Mouse (Mus musculus) G1E (cell line): ENCODE data around the gene BC034090. TPM values are rescaled to one million over a fixed set of nuclear protein-coding genes. Genes with fewer than 3 reads are reported as not detected.

Experiments
- ATAC-seq: 2 replicates; pipeline ENCODE4 v1.8.0; 2016; ENCODE audit warnings: mild to moderate bottlenecking; ENCODE audit not compliant: insufficient number of reproducible peaks, poor library complexity, low FRiP score, severe bottlenecking; ENCODE audit errors: extremely low read depth
- DNase-seq: peaks from one replicate; pipeline ENCODE4 v3.0.0; 2012; ENCODE audit warnings: low spot score
- H3K27me3 ChIP-seq: 2 replicates; pipeline ENCODE4 v1.6.1; 2012; ENCODE audit warnings: mild to moderate bottlenecking, low read length, inconsistent platforms; ENCODE audit not compliant: insufficient read depth
- H3K36me3 ChIP-seq: replicated peaks from 2 replicates; pipeline ENCODE3; 2012; ENCODE audit warnings: mild to moderate bottlenecking, inconsistent platforms
- H3K4me1 ChIP-seq: 2 replicates; pipeline ENCODE4 v1.6.1; 2012; ENCODE audit warnings: low read depth, low read length, inconsistent platforms, mixed read lengths; ENCODE audit not compliant: insufficient read depth
- H3K4me3 ChIP-seq: 2 replicates; pipeline ENCODE4 v1.5.1; 2012; ENCODE audit warnings: low read depth, mild to moderate bottlenecking, inconsistent platforms, low read length, moderate library complexity, mixed read lengths
- H3K9me3 ChIP-seq: replicated peaks from 2 replicates; pipeline ENCODE4 v1.6.1; 2012; ENCODE audit warnings: inconsistent platforms
- CTCF ChIP-seq: IDR thresholded peaks from 2 replicates; pipeline ENCODE4 v1.5.1; 2012; ENCODE audit warnings: low read depth, low read length, inconsistent platforms, mixed read lengths
- GATA1 ChIP-seq: IDR thresholded peaks from 2 replicates; pipeline ENCODE4 v1.6.1; 2012; ENCODE audit warnings: borderline replicate concordance, low read length, inconsistent platforms, mixed read lengths
- GATA2 ChIP-seq: IDR thresholded peaks from 2 replicates; pipeline ENCODE4 v1.6.1; 2012; ENCODE audit warnings: low read depth, low read length, inconsistent platforms, borderline replicate concordance
- POLR2AphosphoS5 ChIP-seq: IDR thresholded peaks from 2 replicates; pipeline ENCODE4 v1.6.1; 2012; ENCODE audit warnings: low read depth, low read length, inconsistent platforms; ENCODE audit not compliant: insufficient replicate concordance
- TAL1 ChIP-seq: conservative IDR thresholded peaks from 2 replicates; pipeline ENCODE4 v1.6.1; 2012; ENCODE audit warnings: low read depth, low read length, inconsistent platforms, mixed read lengths
- polyA plus RNA-seq: library from polyadenylated mRNA; stranded (reverse); fragments of >175 nt; gene quantifications from 2 replicates; pipeline ENCODE4 v1.2.3, GENCODE M21; 2012
- total RNA-seq, 2 experiments: library from RNA; stranded (forward) in 1 of 2; stranded (reverse) in 1 of 2; fragments of 200-1000 nt in 1 of 2; fragments of >200 nt in 1 of 2; fragmentation: Nextera tagmentation in 1 of 2; gene quantifications; 2 replicates each; pipeline ENCODE4 v1.2.3; 2014 to 2017

Gene BC034090
- total and polyA plus RNA-seq, 3 experiments, result 0.09 to 0.11 TPM; not detected in 1

DNA sequence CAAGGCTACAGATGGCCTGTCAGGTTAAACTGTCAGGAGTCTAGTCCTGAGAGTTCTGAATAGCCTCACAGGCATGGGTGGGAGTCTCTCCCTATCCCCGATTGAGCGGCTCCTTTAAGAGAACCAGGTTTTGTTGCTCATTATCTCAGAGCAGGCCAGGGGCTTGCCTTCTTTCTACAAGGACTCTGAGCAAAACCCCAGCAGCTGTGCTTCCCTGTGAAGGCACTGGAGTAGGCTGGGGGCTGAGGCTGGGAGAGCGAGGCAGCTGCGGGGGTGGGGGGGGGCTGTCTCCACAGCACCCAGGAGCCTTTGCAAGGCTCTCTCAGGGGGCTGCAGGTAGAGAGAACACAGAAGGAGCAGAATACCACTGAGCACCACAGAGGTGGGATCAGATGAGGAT lies 5.1 kb downstream of the BC034090 start:
- Histone ChIP-seq H3K4me3 (no peak overlapping the region), H3K36me3 (no peaks in the 10 kb centered on the region), H3K4me1 (no peaks in the 10 kb centered on the region), H3K9me3 (peaks cover 2% of the 10 kb centered on the region; the same call in 1 of the 2 replicates), H3K27me3 (peaks cover 32% of the 10 kb centered on the region)
- no peak for TF ChIP-seq POLR2AphosphoS5
- no peak for TF ChIP-seq TAL1
- TF ChIP-seq CTCF, result no peak
- TF ChIP-seq GATA2, result no peak
- no peak for TF ChIP-seq GATA1
- DNase-seq (no peak), ATAC-seq (no peak)

DNA sequence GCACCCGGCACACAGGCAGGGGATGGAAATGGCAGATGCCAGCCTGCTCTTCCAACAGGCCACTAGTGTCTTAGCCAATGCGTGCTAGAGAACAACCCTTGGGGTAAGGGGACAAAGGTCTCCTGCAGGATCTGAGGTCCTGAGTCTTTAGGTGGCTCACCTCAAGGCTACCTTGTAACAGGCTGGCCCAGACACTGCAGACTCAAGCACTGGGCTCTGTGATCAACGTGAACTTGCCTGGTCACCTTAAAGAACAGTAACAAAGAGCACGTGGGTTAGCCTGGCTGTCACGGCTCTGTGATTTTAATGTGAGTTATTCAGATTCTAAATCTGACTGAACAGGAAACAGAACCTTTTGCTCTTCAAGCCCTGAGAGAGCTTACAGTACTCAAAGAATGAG lies 6.1 kb downstream of the BC034090 start:
- Histone ChIP-seq H3K4me3 (no peak overlapping the region), H3K9me3 (no peaks in the 10 kb centered on the region), H3K4me1 (no peaks in the 10 kb centered on the region), H3K36me3 (no peaks in the 10 kb centered on the region), H3K27me3 (peaks cover 41% of the 10 kb centered on the region)
- ATAC-seq, result no peak
- DNase-seq, result no peak
- TF ChIP-seq GATA1 (no peak), TAL1 (no peak), CTCF (no peak), POLR2AphosphoS5 (no peak), GATA2 (no peak)

DNA sequence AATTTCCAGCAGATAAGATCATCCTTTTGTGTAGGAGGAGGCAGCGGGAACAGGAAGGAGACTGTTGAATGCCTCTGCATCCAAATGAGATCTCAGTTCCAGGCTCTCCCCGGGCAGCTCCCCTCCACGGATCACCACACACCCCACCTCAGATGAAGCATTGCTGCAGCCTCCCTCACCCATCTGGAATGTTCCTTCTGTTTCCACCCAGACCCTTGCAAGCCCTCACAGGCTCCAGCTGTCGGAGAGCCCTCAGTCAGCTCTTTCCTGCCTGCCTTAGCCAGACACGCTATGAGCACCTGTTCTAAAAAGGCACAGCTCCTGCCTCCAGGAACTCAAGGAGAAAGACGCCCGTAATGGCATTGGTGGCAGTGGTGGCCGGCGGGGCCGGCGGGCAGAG lies 6.9 kb downstream of the BC034090 start:
- no peak for ATAC-seq
- Histone ChIP-seq H3K9me3 (no peaks in the 10 kb centered on the region), H3K4me1 (no peaks in the 10 kb centered on the region), H3K36me3 (no peaks in the 10 kb centered on the region), H3K27me3 (peaks cover 47% of the 10 kb centered on the region), H3K4me3 (no peak overlapping the region)
- DNase-seq, result no peak
- no peak for TF ChIP-seq GATA1
- no peak for TF ChIP-seq GATA2
- TF ChIP-seq TAL1, result no peak
- no peak for TF ChIP-seq CTCF
- no peak for TF ChIP-seq POLR2AphosphoS5

DNA sequence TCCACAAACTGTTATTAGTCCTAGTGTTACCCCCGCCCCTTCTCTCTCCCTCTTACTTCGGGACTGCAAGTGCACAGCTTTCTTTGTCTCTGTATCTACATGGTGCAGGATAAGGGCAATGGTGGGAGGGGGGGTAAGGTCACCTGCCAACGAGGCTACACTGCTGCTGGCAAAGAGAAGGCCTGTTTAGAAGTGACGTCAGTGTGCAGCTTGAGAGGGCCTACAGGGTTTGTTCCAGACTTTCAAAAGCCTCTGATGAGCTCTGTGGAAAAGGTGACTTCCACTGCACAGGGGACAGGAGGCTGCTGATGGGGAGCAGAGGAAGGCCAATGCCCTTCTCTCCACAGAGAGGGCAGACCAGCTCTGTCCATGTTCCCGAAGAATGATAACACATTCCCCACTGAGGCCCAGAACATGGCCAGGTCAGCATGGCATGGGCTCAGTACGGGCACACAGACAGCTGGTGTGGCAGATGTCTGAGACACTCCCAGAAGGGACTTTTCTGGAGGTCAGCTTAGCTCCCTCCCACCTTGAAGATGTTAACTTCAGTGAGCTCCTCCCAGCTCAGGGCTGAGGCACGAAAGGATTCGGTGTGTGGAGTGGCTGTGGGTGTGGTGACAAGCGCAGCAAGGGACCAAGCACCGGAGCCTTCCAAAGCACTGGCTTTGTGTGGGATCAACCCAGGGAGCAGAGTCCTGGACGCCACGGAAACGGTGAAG lies 7.8 kb downstream of the BC034090 start:
- no peak for TF ChIP-seq CTCF
- TF ChIP-seq TAL1, result no peak
- TF ChIP-seq GATA2, result no peak
- no peak for TF ChIP-seq POLR2AphosphoS5
- TF ChIP-seq GATA1, result no peak
- Histone ChIP-seq H3K4me3 (no peak overlapping the region), H3K27me3 (peaks cover 46% of the 10 kb centered on the region), H3K9me3 (no peaks in the 10 kb centered on the region), H3K36me3 (no peaks in the 10 kb centered on the region), H3K4me1 (no peaks in the 10 kb centered on the region)
- no peak for ATAC-seq
- no peak for DNase-seq

DNA sequence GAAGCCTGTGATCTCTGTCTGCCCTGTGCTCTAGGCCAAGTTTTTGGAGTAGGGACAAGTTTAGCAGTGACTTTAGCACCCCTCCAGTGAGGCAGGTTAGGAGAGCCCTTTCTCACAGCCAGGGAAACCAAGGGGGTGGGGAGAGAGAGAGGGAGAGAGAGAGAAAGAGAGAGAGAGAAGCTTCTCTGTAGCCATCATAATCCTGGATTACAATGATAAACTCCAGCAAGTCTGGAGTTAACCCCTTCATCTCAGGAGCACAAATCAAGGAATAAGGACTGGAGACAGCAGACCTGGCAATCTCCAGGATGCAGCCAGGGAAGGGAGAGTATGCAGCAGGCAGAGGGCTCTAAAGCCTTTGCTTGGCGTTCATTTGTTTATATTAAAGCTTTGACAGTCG lies 8.6 kb downstream of the BC034090 start:
- no peak for TF ChIP-seq CTCF
- ATAC-seq (no peak), DNase-seq (no peak)
- Histone ChIP-seq H3K27me3 (peaks cover 43% of the 10 kb centered on the region), H3K9me3 (no peaks in the 10 kb centered on the region), H3K36me3 (no peaks in the 10 kb centered on the region), H3K4me3 (no peak overlapping the region), H3K4me1 (no peaks in the 10 kb centered on the region)

DNA sequence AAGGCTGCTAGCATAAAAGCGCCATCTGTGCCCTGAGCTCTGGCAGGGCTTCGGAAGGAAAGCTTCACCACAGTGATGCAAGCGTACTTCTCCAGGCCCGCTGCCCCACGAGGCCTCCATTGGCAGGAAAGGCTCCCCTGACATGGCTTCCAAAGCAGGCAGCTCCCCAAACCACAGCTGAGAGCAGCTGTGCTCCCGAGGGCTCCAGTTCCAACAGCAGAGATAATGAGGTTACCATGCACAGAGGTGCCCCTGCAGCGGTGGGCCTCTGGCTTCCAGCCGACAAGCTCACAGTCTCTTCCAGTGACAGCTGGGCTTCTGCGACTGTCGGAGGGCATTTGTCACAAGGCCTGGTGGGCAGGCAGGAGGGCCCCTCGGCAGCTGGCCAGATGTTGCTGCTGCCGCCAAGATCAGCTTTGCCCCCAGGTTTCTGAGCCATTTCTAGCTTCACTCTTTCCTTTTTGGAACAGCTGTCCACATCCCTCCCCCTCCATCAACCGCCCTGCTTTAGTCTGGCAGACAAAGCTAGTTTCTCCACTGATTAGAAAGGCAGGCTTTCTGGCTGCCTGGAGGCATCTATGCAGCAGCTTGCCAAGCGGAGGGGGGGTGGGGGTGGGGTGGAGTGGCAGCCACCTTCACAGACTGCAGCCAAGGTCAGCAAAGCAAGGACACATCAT lies 10.2 kb downstream of the BC034090 start:
- no peaks in the 10 kb centered on the region for H3K4me1 ChIP-seq
- no peak for DNase-seq
- H3K4me3 ChIP-seq, result no peak overlapping the region
- no peaks in the 10 kb centered on the region for H3K36me3 ChIP-seq
- TF ChIP-seq POLR2AphosphoS5, result no peak
- no peak for TF ChIP-seq GATA1
- no peak for TF ChIP-seq GATA2
- no peak for TF ChIP-seq TAL1
- no peak for TF ChIP-seq CTCF
- no peak for ATAC-seq
- no peaks in the 10 kb centered on the region for H3K9me3 ChIP-seq
- H3K27me3 ChIP-seq, result peaks cover 42% of the 10 kb centered on the region
